Mouse (Mus musculus) inflammation-experienced regulatory T-cells, adult 16 weeks (primary cell): ENCODE data around the gene Cnppd1. TPM values are rescaled to one million over a fixed set of nuclear protein-coding genes. Genes with fewer than 3 reads are reported as not detected.

Source experiments
- polyA plus RNA-seq: library from polyadenylated mRNA; unstranded; fragments of 100-300 nt; shearing (Covaris generic); gene quantifications from one replicate; pipeline ENCODE4 v1.2.1, GENCODE M21; 2017

Cnppd1 gene
- polyA plus RNA-seq, result 192 TPM

GRCm38 (mm10) chr1:75142301-75143261, at the start of gene Cnppd1, which contains the start of gene Retreg2:
Cnppd1 (minus strand) TSS chr1:75142711.
Retreg2 (plus strand) TSS chr1:75142778.

DNA sequence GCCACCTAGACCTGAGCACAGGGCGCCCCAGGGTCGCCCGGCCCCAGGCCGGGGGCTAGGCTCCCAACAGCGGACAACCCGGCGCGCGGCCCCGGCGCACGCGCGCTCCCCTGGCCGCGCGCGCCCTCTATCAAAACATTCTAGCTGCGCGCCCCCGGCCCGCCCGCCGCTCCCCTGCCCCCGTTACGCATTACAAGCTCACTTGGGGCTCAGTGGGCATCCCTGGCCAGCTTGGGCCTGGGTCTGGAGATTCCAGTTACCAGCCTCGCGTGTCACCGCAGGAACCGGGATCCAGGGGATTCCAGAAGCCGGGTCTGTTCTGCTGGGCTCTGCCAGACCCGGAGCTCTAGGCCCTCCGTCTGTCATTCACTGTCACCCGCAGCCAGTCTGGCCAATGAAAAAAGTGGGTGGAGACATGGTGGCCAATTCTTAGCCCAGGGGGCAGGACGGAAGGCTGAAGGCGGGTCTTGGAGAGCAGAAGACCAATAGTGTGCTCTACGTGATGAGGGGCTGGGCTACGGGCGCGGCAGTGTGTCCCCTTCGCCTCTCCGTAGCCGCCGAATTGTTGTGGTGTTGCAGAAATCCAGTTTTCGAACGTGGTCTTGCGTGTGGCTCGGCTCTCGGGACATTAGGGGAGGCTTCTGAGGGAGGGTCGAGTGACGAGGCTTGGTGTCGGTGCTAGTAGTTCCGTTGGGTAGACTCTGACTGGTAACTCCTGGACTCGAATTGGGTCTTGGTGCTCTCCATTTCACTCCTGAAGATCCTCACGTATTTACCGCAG, 49.3 kb upstream of the Cnppd1 start, which contains the start of the genes Ankzf1 and Atg9a:
Ankzf1 (plus strand) TSS at position 530 of the 781 bp plus-strand sequence.
Atg9a (minus strand) TSS at position 575 of the 781 bp plus-strand sequence.

GRCm38 (mm10) chr1:75180105-75180590, 37.6 kb upstream of the Cnppd1 start, which contains the start of gene Abcb6:
Abcb6 (minus strand) TSS chr1:75180392.

GRCm38 (mm10) chr1:75168472-75169464, 26.3 kb upstream of the Cnppd1 start, which contains the start of gene Zfand2b:
Zfand2b (plus strand) TSS chr1:75168646.

GRCm38 (mm10) chr1:75133421-75134207, 8.9 kb downstream of the Cnppd1 start, which contains the start of gene Slc23a3:
Slc23a3 (minus strand) TSS chr1:75133890.

GRCm38 (mm10) chr1:75124346-75125321, 17.9 kb downstream of the Cnppd1 start, which contains the start of gene Nhej1:
Nhej1 (minus strand) TSS chr1:75125200.

Other genes starting within 250 kb of the Cnppd1 start
- not detected for gene Cryba2, start 249.6 kb downstream of the Cnppd1 start, polyA plus RNA-seq
- gene Cfap65, start 207.1 kb downstream of the Cnppd1 start, polyA plus RNA-seq, result not detected
- 0.20 TPM for gene Ihh, start 191.0 kb downstream of the Cnppd1 start, polyA plus RNA-seq
- gene Nhej1, start 17.5 kb downstream of the Cnppd1 start, polyA plus RNA-seq, result 9.7 TPM
- 0.23 TPM for gene Slc23a3, start 8.8 kb downstream of the Cnppd1 start, polyA plus RNA-seq
- gene Retreg2, start 67 bp upstream of the Cnppd1 start, polyA plus RNA-seq, result 22.9 TPM
- 77.4 TPM for gene Zfand2b, start 25.9 kb upstream of the Cnppd1 start, polyA plus RNA-seq
- 7.7 TPM for gene Abcb6, start 37.7 kb upstream of the Cnppd1 start, polyA plus RNA-seq
- 55.8 TPM for gene Ankzf1, start 49.4 kb upstream of the Cnppd1 start, polyA plus RNA-seq
- 27.1 TPM for gene Atg9a, start 49.5 kb upstream of the Cnppd1 start, polyA plus RNA-seq
- gene Glb1l, start 68.1 kb upstream of the Cnppd1 start, polyA plus RNA-seq, result 18.8 TPM
- gene Stk16, start 68.1 kb upstream of the Cnppd1 start, polyA plus RNA-seq, result 104 TPM
- gene Tuba4a, start 77.2 kb upstream of the Cnppd1 start, polyA plus RNA-seq, result 331 TPM
- gene A630095N17Rik, start 89.4 kb upstream of the Cnppd1 start, polyA plus RNA-seq, result not detected
- 39.6 TPM for gene Dnajb2, start 93.7 kb upstream of the Cnppd1 start, polyA plus RNA-seq
- not detected for gene Ptprn, start 121.8 kb upstream of the Cnppd1 start, polyA plus RNA-seq
- gene Resp18, start 135.7 kb upstream of the Cnppd1 start, polyA plus RNA-seq, result not detected
- 90.7 TPM for gene Dnpep, start 175.3 kb upstream of the Cnppd1 start, polyA plus RNA-seq
- 0.22 TPM for gene Des, start 217.6 kb upstream of the Cnppd1 start, polyA plus RNA-seq
- 0.93 TPM for gene Speg, start 232.6 kb upstream of the Cnppd1 start, polyA plus RNA-seq